Mouse (Mus musculus): ENCODE measurements around the gene 4933425L06Rik.

GRCm38 (mm10) chr13:105121617-105122016, 39.7 kb downstream of the 4933425L06Rik start:
- TF ChIP-seq CTCF (IDR thresholded peaks at IDR 0.05; ENCODE audit: insufficient read depth, low read depth, low read length) (no peak), POLR2A (IDR thresholded peaks at IDR 0.05; ENCODE audit: insufficient read depth, low read depth, low read length) (no peak)
